Mouse (Mus musculus): Measurements from ENCODE around the gene Acta2.
"Not testable (repeated sequence)": the region's sequence is repeated elsewhere in the genome, so short reads cannot be mapped to it uniquely, and the experiment has no call there.

Gene Acta2

GRCm38 (mm10) chr19:34217761-34218160 lies 37.6 kb downstream of the Acta2 start:
- no peak for DNase-seq

- DNase-seq = no peak
These were observed 38.4 kb downstream of the Acta2 start for GRCm38 (mm10) chr19:34216956-34217355.

- DNase-seq = no peak
These were observed 41.3 kb downstream of the Acta2 start for GRCm38 (mm10) chr19:34214136-34214535.

GRCm38 (mm10) chr19:34213251-34213645 lies 42.1 kb downstream of the Acta2 start:
- DNase-seq = no peak

GRCm38 (mm10) chr19:34212489-34213250 lies 42.7 kb downstream of the Acta2 start:
- DNase-seq = no peak

GRCm38 (mm10) chr19:34210841-34211240 lies 44.5 kb downstream of the Acta2 start:
- no peak for DNase-seq

GRCm38 (mm10) chr19:34209930-34210581 lies 45.3 kb downstream of the Acta2 start:
- DNase-seq = no peak

GRCm38 (mm10) chr19:34209031-34209430 lies 46.4 kb downstream of the Acta2 start:
- no peak for DNase-seq

GRCm38 (mm10) chr19:34206760-34207440 lies 48.5 kb downstream of the Acta2 start:
- DNase-seq = no peak

GRCm38 (mm10) chr19:34206128-34206527 lies 49.3 kb downstream of the Acta2 start:
- DNase-seq = not testable (repeated sequence)

- DNase-seq = no peak
These were observed 52.7 kb downstream of the Acta2 start for GRCm38 (mm10) chr19:34202668-34203067.

GRCm38 (mm10) chr19:34199488-34199887 lies 55.9 kb downstream of the Acta2 start:
- DNase-seq = no peak

GRCm38 (mm10) chr19:34198901-34199300 lies 56.5 kb downstream of the Acta2 start:
- DNase-seq = no peak

GRCm38 (mm10) chr19:34198066-34198465 lies 57.3 kb downstream of the Acta2 start:
- no peak for DNase-seq

GRCm38 (mm10) chr19:34195031-34195430 lies 60.4 kb downstream of the Acta2 start:
- DNase-seq = no peak

- no peak for DNase-seq
These were observed 61.2 kb downstream of the Acta2 start for GRCm38 (mm10) chr19:34194132-34194745.

GRCm38 (mm10) chr19:34193683-34194082 lies 61.7 kb downstream of the Acta2 start:
- DNase-seq = no peak

GRCm38 (mm10) chr19:34193149-34193548 lies 62.2 kb downstream of the Acta2 start:
- DNase-seq = peak; percentile 17

- peak; percentile 51 for DNase-seq
These were observed 63.1 kb downstream of the Acta2 start, which contains the start of gene Stambpl1 for GRCm38 (mm10) chr19:34192008-34192963. Gene Stambpl1 (plus strand): TSS chr19:34192229.

GRCm38 (mm10) chr19:34191645-34192007 lies 63.8 kb downstream of the Acta2 start:
- DNase-seq = no peak
